22 mouse cellular contexts compared by ENCODE assay signal in genomic region chr11:109634928-109635327, GRCm38 (mm10).
"Had no signal": no experiment of that assay in that cellular context is flagged by ENCODE, and none has a peak within 500 bp of the region (broad histone marks: within the 10 kb centered on the region; RNA-seq: fewer than 3 reads in every experiment).

No protein-coding gene starts in this region.

- H3K36me3 ChIP-seq: lung, embryonic 15.5 days; midbrain, embryonic 10.5 days; midbrain, embryonic 12.5 days; neural tube, embryonic 13.5 days; neural tube, embryonic 15.5 days had no signal

- H3K27me3 ChIP-seq: lung, embryonic 15.5 days; midbrain, embryonic 12.5 days; neural tube, embryonic 13.5 days; neural tube, embryonic 15.5 days had no signal

- DNase-seq: lung, adult 2 months; lung, postnatal 14 days; lung, postnatal 36 days; midbrain, embryonic 14.5 days; retina, postnatal 1 day; right cerebral cortex, adult 18-20 months; right cerebral cortex, postnatal 25 days; right cerebral cortex, postnatal 4 days; spleen, adult 18-20 months; thymus, adult 18-20 months; thymus, postnatal 14 days; thymus, postnatal 36 days had no signal

- H3K4me1 ChIP-seq: lung, embryonic 15.5 days; midbrain, embryonic 10.5 days; midbrain, embryonic 12.5 days; neural tube, embryonic 13.5 days; neural tube, embryonic 15.5 days had no signal

- H3K9me3 ChIP-seq: lung, embryonic 15.5 days; megakaryocyte, embryonic 14.5 days; midbrain, embryonic 10.5 days; midbrain, embryonic 12.5 days; neural tube, embryonic 13.5 days; neural tube, embryonic 15.5 days had no signal

- ATAC-seq: lung, postnatal 0 days; midbrain, embryonic 16.5 days had no signal

- H3K4me3 ChIP-seq: lung, embryonic 15.5 days; midbrain, embryonic 10.5 days; midbrain, embryonic 12.5 days; myocyte; neural tube, embryonic 13.5 days; neural tube, embryonic 15.5 days had no signal

- H3K4me2 ChIP-seq: lung, embryonic 15.5 days; midbrain, embryonic 12.5 days; neural tube, embryonic 13.5 days; neural tube, embryonic 15.5 days had no signal

- H3K9ac ChIP-seq: lung, embryonic 15.5 days; midbrain, embryonic 12.5 days; neural tube, embryonic 13.5 days; neural tube, embryonic 15.5 days had no signal

- H3K27ac ChIP-seq: lung, embryonic 15.5 days; macrophage; midbrain, embryonic 10.5 days; midbrain, embryonic 12.5 days; neural tube, embryonic 15.5 days had no signal
